Mouse (Mus musculus) liver, embryonic 14.5 days (tissue): ENCODE results near the gene Tbr1. TPM values are rescaled to one million over a fixed set of nuclear protein-coding genes. Genes with fewer than 3 reads are reported as not detected.

Experiments used
- ATAC-seq: fragments of 200-750 bp; cut with Nextera tagmentation; 2 replicates; pipeline ENCODE4 v1.8.0; 2017; ENCODE audit warnings: moderate number of reproducible peaks, mild to moderate bottlenecking, moderate library complexity; ENCODE audit not compliant: insufficient read depth
- DNase-seq, 3 experiments: peaks; one replicate each; pipeline ENCODE4 v3.0.0-alpha.2; 2012 to 2013; ENCODE audit warnings: low read depth in 3 of 3, low spot score in 3 of 3
- H3K27ac ChIP-seq: fragments of 300-500 bp; sonication (generic); 2 replicates; pipeline ENCODE4 v1.5.1; 2014; ENCODE audit warnings: moderate library complexity, mild to moderate bottlenecking, control low read depth, inconsistent platforms
- H3K27me3 ChIP-seq: fragments of 300-500 bp; sonication (generic); 2 replicates; pipeline ENCODE4 v1.6.1; 2014; ENCODE audit warnings: mild to moderate bottlenecking, low read length, moderate library complexity; ENCODE audit not compliant: control insufficient read depth, insufficient read depth
- H3K36me3 ChIP-seq: fragments of 300-500 bp; sonication (generic); replicated peaks from 2 replicates; pipeline ENCODE4 v1.6.1; 2014; ENCODE audit warnings: low read depth; ENCODE audit not compliant: control insufficient read depth, insufficient read depth
- H3K4me1 ChIP-seq, 2 experiments: fragments of 200-500 bp in 1 of 2; fragments of 300-500 bp in 1 of 2; sonication (generic) in 1 of 2; replicated peaks; 2 replicates each; pipeline ENCODE4 v1.6.1; 2012 to 2014; ENCODE audit warnings: antibody characterized with exemption in 1 of 2, inconsistent platforms in 1 of 2, low read length in 1 of 2; ENCODE audit not compliant: control insufficient read depth in 2 of 2, insufficient read depth in 2 of 2
- H3K4me2 ChIP-seq: fragments of 300-500 bp; sonication (generic); 2 replicates; pipeline ENCODE4 v1.6.1; 2014; ENCODE audit warnings: low read depth, mild to moderate bottlenecking, control low read depth, moderate library complexity
- H3K4me3 ChIP-seq, 2 experiments: fragments of 200-500 bp in 1 of 2; fragments of 300-500 bp in 1 of 2; sonication (generic) in 1 of 2; 2 replicates each; pipeline ENCODE4 v1.5.1; 2012 to 2014; ENCODE audit warnings: low read depth in 2 of 2, low read length in 2 of 2, mild to moderate bottlenecking in 2 of 2, control low read depth in 1 of 2, inconsistent platforms in 1 of 2, moderate library complexity in 1 of 2; ENCODE audit not compliant: insufficient read depth in 1 of 2
- H3K9ac ChIP-seq: fragments of 300-500 bp; sonication (generic); replicated peaks from 2 replicates; pipeline ENCODE4 v1.6.1; 2014; ENCODE audit warnings: mild to moderate bottlenecking, control low read depth, moderate library complexity
- H3K9me3 ChIP-seq: fragments of 300-500 bp; sonication (generic); 2 replicates; pipeline ENCODE4 v1.6.1; 2016; ENCODE audit warnings: low read length, mixed read lengths; ENCODE audit not compliant: control insufficient read depth
- CTCF ChIP-seq: IDR thresholded peaks from 2 replicates; pipeline ENCODE4 v1.5.1; 2016; ENCODE audit warnings: antibody characterized with exemption, low read depth, control low read depth
- EP300 ChIP-seq: IDR thresholded peaks from 2 replicates; pipeline ENCODE4 v1.6.1; 2016; ENCODE audit warnings: antibody characterized with exemption, low read depth
- WGBS: fragments of 180-500 bp; shearing (Covaris S2); extraction: QIAGEN DNeasy Blood & Tissue Kit; methylation state at CpG from one replicate; pipeline ENCODE4 v1.1.7; 2014; ENCODE audit not compliant: insufficient replicate concordance; 5-methylcytosine and 5-hydroxymethylcytosine counted together
- polyA plus RNA-seq, 2 experiments: library from polyadenylated mRNA; depleted of rRNA in 1 of 2; stranded (reverse) in 1 of 2; unstranded in 1 of 2; fragments of >200 nt; fragmentation: Nextera tagmentation in 1 of 2; extraction: Ambion mirVana in 1 of 2; gene quantifications; 2 replicates each; pipeline versions ENCODE4 v1.2.1 to v1.2.3; 2012 to 2014

The Tbr1 gene
- polyA plus RNA-seq, 2 experiments = 0.02 TPM; not detected in 1

DNA sequence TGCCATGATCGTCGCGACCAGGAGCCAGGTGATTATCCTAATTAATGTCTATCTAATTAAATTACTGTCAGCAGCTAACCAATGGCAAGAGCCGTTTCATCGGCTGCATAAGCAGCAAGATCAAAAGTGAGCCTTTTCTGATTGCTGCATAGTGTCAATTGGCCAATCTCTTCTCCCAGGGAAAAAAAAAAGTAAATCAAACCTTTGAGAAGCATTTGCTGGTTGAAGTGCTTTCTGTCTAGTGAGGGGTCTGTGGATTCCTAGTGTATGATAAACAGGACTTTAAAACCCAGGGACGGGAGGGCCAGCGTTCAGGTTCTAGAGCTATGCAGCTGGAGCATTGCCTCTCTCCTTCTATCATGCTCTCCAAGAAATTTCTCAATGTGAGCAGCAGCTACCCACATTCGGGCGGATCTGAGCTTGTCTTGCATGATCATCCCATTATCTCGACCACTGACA, 1.7 kb downstream of the Tbr1 start:
- H3K9me3 ChIP-seq = no peaks in the 10 kb centered on the region
- no peaks in the 10 kb centered on the region for H3K4me1 ChIP-seq
- DNase-seq = no peak
- no peak overlapping the region for H3K27ac ChIP-seq
- whole genome bisulfite sequencing = 3% methylated on average over 10 of the region's 10 CpGs
- H3K36me3 ChIP-seq = no peaks in the 10 kb centered on the region
- no peak for ATAC-seq
- no peak overlapping the region for H3K4me3 ChIP-seq
- no peak overlapping the region for H3K4me2 ChIP-seq
- TF ChIP-seq CTCF (no peak), EP300 (no peak)
- H3K9ac ChIP-seq = no peak overlapping the region
- H3K27me3 ChIP-seq = peaks cover 75% of the 10 kb centered on the region

DNA sequence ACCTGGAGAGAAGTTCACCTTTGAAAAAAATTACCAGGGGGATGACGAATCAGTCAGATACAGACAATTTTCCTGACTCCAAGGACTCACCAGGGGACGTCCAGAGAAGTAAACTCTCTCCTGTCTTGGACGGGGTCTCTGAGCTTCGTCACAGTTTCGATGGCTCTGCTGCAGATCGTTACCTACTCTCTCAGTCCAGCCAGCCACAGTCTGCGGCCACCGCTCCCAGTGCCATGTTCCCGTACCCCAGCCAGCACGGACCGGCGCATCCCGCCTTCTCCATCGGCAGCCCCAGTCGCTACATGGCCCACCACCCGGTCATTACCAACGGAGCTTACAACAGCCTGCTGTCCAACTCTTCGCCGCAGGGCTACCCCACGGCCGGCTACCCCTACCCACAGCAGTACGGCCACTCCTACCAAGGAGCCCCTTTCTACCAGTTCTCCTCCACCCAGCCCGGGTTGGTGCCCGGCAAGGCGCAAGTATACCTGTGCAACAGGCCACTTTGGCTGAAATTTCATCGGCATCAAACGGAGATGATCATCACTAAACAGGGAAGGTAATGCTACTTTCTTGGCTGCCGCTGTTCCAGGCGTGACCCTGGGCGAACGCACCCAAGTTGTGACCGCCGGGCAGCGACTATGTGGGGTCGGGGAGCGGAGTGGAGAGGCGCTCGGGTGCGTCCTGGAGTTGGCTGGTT, 2.3 kb downstream of the Tbr1 start:
- TF ChIP-seq CTCF = no peak
- TF ChIP-seq EP300 = no peak
- 2% methylated on average over 39 of the region's 39 CpGs for WGBS
- Histone ChIP-seq H3K27me3 (peaks cover 81% of the 10 kb centered on the region), H3K4me1 (no peaks in the 10 kb centered on the region), H3K4me3 (no peak overlapping the region), H3K4me2 (no peak overlapping the region), H3K9ac (no peak overlapping the region), H3K27ac (no peak overlapping the region), H3K36me3 (no peaks in the 10 kb centered on the region), H3K9me3 (no peaks in the 10 kb centered on the region)
- DNase-seq (no peak), ATAC-seq (no peak; the same call in 1 of the 2 replicates)

DNA sequence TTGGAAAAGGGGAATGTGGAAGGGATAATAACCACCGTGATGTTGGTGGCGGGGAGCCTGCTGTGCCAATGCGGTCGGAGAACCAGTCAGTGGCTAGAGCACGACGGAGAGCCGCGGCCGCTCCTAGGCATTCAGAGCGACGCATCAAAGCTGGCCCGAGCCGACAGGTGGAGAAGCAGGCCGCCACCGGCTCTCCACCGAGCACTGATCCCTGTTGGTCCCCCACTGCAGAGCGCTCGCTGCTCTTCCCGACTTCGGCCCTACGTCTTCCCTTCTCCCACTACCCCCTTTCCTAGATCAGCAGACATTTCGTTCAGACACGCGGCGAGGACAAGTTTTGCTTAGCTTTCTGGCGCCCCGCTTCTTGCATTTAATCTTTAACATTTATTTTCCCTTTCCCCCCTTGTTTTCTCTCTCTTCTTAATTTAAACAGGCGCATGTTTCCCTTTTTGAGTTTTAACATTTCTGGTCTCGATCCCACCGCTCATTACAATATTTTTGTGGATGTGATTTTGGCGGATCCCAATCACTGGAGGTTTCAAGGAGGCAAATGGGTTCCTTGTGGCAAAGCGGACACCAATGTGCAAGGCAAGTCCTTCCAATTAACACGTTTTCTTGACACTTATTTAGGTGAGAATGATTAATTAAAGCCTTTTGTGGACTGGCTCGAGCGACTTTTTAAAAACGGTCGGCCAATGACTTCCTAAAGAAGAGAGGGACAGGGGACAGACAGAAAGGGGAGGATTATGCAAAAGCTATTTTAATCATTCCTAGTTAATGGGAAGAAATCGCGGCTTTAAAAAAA, 3.0 kb downstream of the Tbr1 start:
- no peak for TF ChIP-seq CTCF
- TF ChIP-seq EP300 = no peak
- no peak overlapping the region for H3K4me3 ChIP-seq
- no peaks in the 10 kb centered on the region for H3K9me3 ChIP-seq
- no peak overlapping the region for H3K27ac ChIP-seq
- H3K36me3 ChIP-seq = no peaks in the 10 kb centered on the region
- no peak overlapping the region for H3K9ac ChIP-seq
- WGBS = under 1% methylated on average over 39 of the region's 39 CpGs
- ATAC-seq = no peak
- no peak for DNase-seq
- H3K4me1 ChIP-seq = no peaks in the 10 kb centered on the region
- peaks cover 88% of the 10 kb centered on the region for H3K27me3 ChIP-seq
- no peak overlapping the region for H3K4me2 ChIP-seq

DNA sequence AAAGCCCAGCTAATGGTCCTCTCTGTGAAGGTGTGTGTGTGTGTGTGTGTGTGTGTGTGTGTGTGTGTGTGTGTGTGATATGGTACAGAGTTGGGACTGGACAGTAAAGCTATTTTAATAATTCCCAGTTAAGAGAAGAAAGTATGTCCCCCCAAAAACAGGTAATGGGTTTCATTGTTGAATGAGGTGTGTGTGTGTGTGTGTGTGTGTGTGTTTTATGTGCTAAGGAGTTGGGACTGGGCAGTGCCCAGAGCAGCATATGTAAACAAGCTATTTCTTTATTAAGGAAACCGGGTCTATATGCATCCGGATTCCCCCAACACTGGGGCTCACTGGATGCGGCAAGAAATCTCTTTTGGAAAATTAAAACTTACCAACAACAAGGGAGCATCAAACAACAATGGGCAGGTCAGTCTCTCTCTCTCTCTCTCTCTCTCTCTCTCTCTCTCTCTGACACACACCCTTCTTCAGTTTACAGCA, 3.7 kb downstream of the Tbr1 start:
- DNase-seq (no peak), ATAC-seq (no peak)
- H3K9ac ChIP-seq = no peak overlapping the region
- no peak overlapping the region for H3K4me2 ChIP-seq
- H3K4me3 ChIP-seq = no peak overlapping the region
- WGBS = 4% methylated on average over 3 of the region's 3 CpGs
- no peaks in the 10 kb centered on the region for H3K9me3 ChIP-seq
- H3K27ac ChIP-seq = no peak overlapping the region
- no peaks in the 10 kb centered on the region for H3K4me1 ChIP-seq
- H3K27me3 ChIP-seq = peaks cover 94% of the 10 kb centered on the region
- H3K36me3 ChIP-seq = no peaks in the 10 kb centered on the region
- no peak for TF ChIP-seq CTCF
- TF ChIP-seq EP300 = no peak

DNA sequence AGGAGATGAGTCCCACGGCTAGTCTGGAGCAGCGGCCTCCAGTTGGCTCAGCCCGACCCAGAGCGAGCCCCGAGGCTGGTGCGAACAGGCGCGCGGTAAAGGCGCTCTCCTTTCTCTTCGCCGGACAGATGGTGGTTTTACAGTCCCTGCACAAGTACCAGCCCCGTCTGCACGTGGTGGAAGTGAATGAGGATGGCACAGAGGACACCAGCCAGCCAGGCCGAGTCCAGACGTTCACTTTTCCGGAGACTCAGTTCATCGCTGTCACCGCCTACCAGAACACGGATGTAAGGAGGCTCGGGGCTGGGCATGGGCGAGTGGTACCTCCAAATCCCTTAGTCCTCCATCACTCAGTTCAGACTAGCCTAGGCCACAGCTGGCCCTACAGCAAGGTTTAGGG, 4.4 kb downstream of the Tbr1 start:
- Histone ChIP-seq H3K36me3 (no peaks in the 10 kb centered on the region), H3K4me1 (no peaks in the 10 kb centered on the region), H3K27ac (no peak overlapping the region), H3K4me3 (no peak overlapping the region), H3K4me2 (no peak overlapping the region), H3K9me3 (no peaks in the 10 kb centered on the region), H3K27me3 (peaks cover 100% of the 10 kb centered on the region), H3K9ac (no peak overlapping the region)
- ATAC-seq = no peak
- DNase-seq = no peak
- no peak for TF ChIP-seq CTCF
- TF ChIP-seq EP300 = no peak
- WGBS = 1% methylated on average over 22 of the region's 22 CpGs
